Mouse (Mus musculus): ENCODE results near the gene Foxj1.

DNA sequence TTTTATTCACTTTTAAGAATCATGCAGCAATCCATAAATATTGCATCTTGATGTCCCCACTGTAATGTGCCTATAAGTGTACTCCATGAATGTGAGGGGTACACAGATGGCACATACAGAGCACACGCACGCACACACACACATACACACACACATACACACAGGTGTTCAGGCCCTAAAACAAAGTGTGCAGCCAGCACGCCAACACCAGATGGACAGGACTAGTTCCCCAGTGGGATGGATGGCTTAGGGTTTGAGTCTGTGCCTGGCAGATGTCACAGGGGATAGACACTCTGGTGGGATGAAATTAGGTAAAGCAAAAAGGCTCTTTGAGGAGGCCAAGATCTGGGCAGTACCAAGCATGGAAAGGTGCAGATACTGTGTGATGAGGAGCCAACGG is 1.2 kb upstream of the Foxj1 start:
- TF ChIP-seq TAL1 (IDR thresholded peaks at IDR 0.05; ENCODE audit: low read length) (no peak), GATA1 (IDR thresholded peaks at IDR 0.05; ENCODE audit: low read length) (no peak)

All from erythroblast, embryonic 14.5 days (primary cell).